Comparison of ENCODE assay signal across 8 mouse cellular contexts in genomic region chr7:137603039-137603438, GRCm38 (mm10).
DNase-seq lines count a peak whose midpoint lies in the region; TF ChIP-seq lines count a peak whose summit lies in the region.

No protein-coding gene starts in this region.

- 10% methylated on average over 8 of the region's 8 CpGs for WGBS in olfactory bulb, adult 2 months

- peak; percentile 75 for TF ChIP-seq CTCF in olfactory bulb, adult 2 months (IDR thresholded peaks at IDR 0.05; ENCODE audit: insufficient read depth, low read depth, low read length)

- no peak overlapping the region for H3K27ac ChIP-seq in olfactory bulb, adult 2 months (ENCODE audit: insufficient read depth, low read depth, low read length)

- H3K4me1 ChIP-seq in olfactory bulb, adult 2 months (ENCODE audit: control insufficient read depth, insufficient read depth, low read length), result no peaks in the 10 kb centered on the region

- peak; percentile 55 for DNase-seq in 3T3-L1 (ENCODE audit: low read depth, low spot score)
- DNase-seq in adrenal gland, adult 8-10 months, result peak; percentile 49
- DNase-seq in embryo, embryonic 10.5 days (ENCODE audit: low spot score), result peak; percentile 88
- DNase-seq in heart, adult 8-10 months (ENCODE audit: low spot score), result peak; percentile 38
- peak; percentile 81 to 87 for DNase-seq in kidney, postnatal 4 days
- peak; percentile 42 to 45 for DNase-seq in lung, adult 18-20 months
- DNase-seq in thymus, postnatal 10 days (ENCODE audit: low spot score in 2 of 2), result peak; percentile 4 to 49

- TF ChIP-seq POLR2A in olfactory bulb, adult 2 months (IDR thresholded peaks at IDR 0.05; ENCODE audit: insufficient read depth, low read depth, low read length), result no peak

- H3K4me3 ChIP-seq in olfactory bulb, adult 2 months (ENCODE audit: insufficient read depth, low read depth, low read length), result no peak overlapping the region

Comparison
In these comparisons a context has a peak if more than half of its experiments do, and no peak if none do; other contexts are left out.
1. DNase-seq: peak in every context shown above with its lines; median percentile 88 in embryo, embryonic 10.5 days; 84 in kidney, postnatal 4 days; 55 in 3T3-L1; 49 in adrenal gland, adult 8-10 months; 44 in lung, adult 18-20 months; 38 in heart, adult 8-10 months; 26 in thymus, postnatal 10 days.